Mouse (Mus musculus) liver, embryonic 14.5 days (tissue): ENCODE data around the gene Gucy2d.

Experiments used
- CTCF ChIP-seq: IDR thresholded peaks from 2 replicates; pipeline ENCODE4 v1.5.1; 2016; ENCODE audit warnings: antibody characterized with exemption, low read depth, control low read depth
- EP300 ChIP-seq: IDR thresholded peaks from 2 replicates; pipeline ENCODE4 v1.6.1; 2016; ENCODE audit warnings: antibody characterized with exemption, low read depth

GRCm38 (mm10) chr7:98391351-98391936 is 48.8 kb upstream of the Gucy2d start:
- TF ChIP-seq CTCF (no peak), EP300 (no peak)
